Mouse (Mus musculus): ENCODE measurements around the gene Hps5.

DNA sequence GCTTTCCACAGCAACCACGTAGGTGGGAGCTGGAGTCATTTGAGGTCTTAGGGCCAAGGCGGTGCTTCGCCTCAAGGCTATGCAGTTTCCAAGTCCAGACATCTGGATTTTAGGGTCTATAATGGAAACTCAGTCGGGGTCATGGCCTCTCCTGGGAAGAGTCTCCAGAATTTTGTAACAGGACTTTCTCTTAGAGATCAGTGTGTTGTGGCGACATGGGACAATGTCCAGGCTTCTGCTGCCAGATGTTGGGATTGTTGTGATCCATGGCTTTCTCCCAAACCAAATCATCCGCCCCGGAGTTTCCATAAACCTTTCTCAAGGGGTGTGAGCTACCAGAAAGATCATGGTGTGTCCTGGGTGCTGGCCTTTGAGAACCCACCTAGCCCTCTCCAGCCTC is 49.5 kb downstream of the Hps5 start:
- no peak for TF ChIP-seq CTCF (IDR thresholded peaks at IDR 0.05; ENCODE audit: low read depth)
- no peak for TF ChIP-seq EP300 (IDR thresholded peaks at IDR 0.05; ENCODE audit: low read depth)

Data from heart, postnatal 0 days (tissue).